Mouse (Mus musculus): ENCODE results near the gene Gm9045. TPM values are rescaled to one million over a fixed set of nuclear protein-coding genes. Genes with fewer than 3 reads are reported as not detected.

Gm9045 gene
- polyA plus RNA-seq (2017; shearing (Covaris generic)), result not detected

DNA sequence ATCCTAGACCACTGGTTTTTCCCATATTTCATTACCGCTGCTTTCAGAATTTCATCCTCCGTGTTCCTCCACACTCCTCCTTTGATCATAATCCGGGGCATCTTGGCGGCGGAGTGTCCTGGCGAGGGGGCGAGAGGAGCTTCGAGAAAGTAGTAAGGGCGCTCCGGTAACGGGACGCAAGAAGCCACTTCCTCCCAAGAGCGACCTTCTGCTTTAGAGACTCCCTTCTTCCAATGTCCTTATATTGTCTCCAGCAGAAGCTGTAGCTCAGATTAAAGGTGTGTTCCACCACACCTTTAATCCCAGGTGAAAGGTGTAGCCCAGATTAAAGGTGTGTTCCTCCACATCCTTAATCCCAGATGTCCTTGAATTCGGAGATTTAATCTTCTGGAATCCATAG is at the start of gene Gm9045:
Gene Gm9045 (minus strand): TSS at position 101 of the 400 bp plus-strand sequence.

GRCm38 (mm10) chr10:118354005-118354404 is 16.4 kb upstream of the Gm9045 start, which contains the start of gene Gm9049:
TSS of gene Gm9049 (minus strand) at chr10:118354105.

DNA sequence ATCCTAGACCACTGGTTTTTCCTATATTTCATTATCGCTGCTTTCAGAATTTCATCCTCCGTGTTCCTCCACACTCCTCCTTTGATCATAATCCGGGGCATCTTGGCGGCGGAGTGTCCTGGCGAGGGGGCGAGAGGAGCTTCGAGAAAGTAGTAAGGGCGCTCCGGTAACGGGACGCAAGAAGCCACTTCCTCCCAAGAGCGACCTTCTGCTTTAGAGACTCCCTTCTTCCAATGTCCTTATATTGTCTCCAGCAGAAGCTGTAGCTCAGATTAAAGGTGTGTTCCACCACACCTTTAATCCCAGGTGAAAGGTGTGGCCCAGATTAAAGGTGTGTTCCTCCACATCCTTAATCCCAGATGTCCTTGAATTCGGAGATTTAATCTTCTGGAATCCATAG is 10.9 kb upstream of the Gm9045 start, which contains the start of gene Gm9048:
Gene Gm9048 (minus strand): TSS at position 101 of the 400 bp plus-strand sequence.

DNA sequence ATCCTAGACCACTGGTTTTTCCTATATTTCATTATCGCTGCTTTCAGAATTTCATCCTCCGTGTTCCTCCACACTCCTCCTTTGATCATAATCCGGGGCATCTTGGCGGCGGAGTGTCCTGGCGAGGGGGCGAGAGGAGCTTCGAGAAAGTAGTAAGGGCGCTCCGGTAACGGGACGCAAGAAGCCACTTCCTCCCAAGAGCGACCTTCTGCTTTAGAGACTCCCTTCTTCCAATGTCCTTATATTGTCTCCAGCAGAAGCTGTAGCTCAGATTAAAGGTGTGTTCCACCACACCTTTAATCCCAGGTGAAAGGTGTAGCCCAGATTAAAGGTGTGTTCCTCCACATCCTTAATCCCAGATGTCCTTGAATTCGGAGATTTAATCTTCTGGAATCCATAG is 5.5 kb upstream of the Gm9045 start, which contains the start of gene Gm9046:
Gene Gm9046 (minus strand): TSS at position 101 of the 400 bp plus-strand sequence.

DNA sequence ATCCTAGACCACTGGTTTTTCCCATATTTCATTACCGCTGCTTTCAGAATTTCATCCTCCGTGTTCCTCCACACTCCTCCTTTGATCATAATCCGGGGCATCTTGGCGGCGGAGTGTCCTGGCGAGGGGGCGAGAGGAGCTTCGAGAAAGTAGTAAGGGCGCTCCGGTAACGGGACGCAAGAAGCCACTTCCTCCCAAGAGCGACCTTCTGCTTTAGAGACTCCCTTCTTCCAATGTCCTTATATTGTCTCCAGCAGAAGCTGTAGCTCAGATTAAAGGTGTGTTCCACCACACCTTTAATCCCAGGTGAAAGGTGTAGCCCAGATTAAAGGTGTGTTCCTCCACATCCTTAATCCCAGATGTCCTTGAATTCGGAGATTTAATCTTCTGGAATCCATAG is 5.3 kb downstream of the Gm9045 start, which contains the start of gene Gm9044:
Gene Gm9044 (minus strand): TSS at position 101 of the 400 bp plus-strand sequence.

DNA sequence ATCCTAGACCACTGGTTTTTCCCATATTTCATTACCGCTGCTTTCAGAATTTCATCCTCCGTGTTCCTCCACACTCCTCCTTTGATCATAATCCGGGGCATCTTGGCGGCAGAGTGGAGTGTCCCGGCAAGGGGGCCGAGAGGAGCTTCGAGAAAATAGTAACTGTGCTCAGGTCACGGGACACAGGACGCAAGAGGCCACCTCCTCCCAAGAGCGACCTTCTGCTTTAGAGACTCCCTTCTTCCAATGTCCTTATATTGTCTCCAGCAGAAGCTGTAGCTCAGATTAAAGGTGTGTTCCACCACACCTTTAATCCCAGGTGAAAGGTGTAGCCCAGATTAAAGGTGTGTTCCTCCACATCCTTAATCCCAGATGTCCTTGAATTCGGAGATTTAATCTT is 10.8 kb downstream of the Gm9045 start, which contains the start of gene Gm9040:
Gene Gm9040 (minus strand): TSS at position 101 of the 400 bp plus-strand sequence.

GRCm38 (mm10) chr10:118294938-118295337 is 42.7 kb downstream of the Gm9045 start, which contains the start of gene Iltifb:
TSS of gene Iltifb (minus strand) at chr10:118295038.

Other genes with a start within 250 kb of the Gm9045 start
- 8.9 TPM for gene Mdm1, start 196.0 kb downstream of the Gm9045 start, polyA plus RNA-seq (2017; shearing (Covaris generic))
- gene Il22, start 132.9 kb downstream of the Gm9045 start, polyA plus RNA-seq (2017; shearing (Covaris generic)), result 0.52 TPM
- gene Gm32717, start 97.1 kb downstream of the Gm9045 start, polyA plus RNA-seq (2017; shearing (Covaris generic)), result not detected
- gene Gm32802, start 79.1 kb downstream of the Gm9045 start, polyA plus RNA-seq (2017; shearing (Covaris generic)), result not detected
- gene Iltifb, start 42.8 kb downstream of the Gm9045 start, polyA plus RNA-seq (2017; shearing (Covaris generic)), result not detected
- gene Gm9040, start 10.9 kb downstream of the Gm9045 start, polyA plus RNA-seq (2017; shearing (Covaris generic)), result not detected
- not detected for gene Gm9044, start 5.4 kb downstream of the Gm9045 start, polyA plus RNA-seq (2017; shearing (Covaris generic))
- not detected for gene Gm9046, start 5.4 kb upstream of the Gm9045 start, polyA plus RNA-seq (2017; shearing (Covaris generic))
- not detected for gene Gm9048, start 10.8 kb upstream of the Gm9045 start, polyA plus RNA-seq (2017; shearing (Covaris generic))
- not detected for gene Gm9049, start 16.3 kb upstream of the Gm9045 start, polyA plus RNA-seq (2017; shearing (Covaris generic))
- gene Ifng, start 103.2 kb upstream of the Gm9045 start, polyA plus RNA-seq (2017; shearing (Covaris generic)), result 557 TPM

All from effector memory CD4-positive, alpha-beta T cell, adult 5 months (primary cell).